Mouse (Mus musculus): ENCODE data around the gene Bmper.

DNA sequence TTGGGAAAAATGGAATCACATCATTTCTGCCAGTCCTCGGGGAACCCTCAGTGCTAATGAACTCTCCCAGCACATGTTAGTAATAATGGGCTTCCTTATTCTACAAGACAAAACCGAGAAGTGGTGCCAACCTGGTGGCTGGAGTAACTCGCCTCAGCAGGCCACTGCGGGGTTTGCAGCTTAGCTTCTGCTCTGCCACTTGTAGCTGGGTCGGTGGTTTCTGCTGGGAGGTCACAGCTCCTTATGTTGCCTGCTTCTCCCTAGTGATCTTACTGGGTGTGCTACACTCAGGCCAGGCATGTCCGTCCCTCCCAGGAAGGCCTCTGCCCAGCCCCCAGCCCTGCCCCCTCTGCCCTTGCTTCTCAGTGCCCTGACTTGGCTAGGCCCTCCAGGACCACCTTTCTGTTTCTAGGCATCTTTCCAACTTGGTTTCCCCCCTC, 155.9 kb downstream of the Bmper start:
- TF ChIP-seq TAL1 (IDR thresholded peaks at IDR 0.05; ENCODE audit: low read length) (no peak), GATA1 (IDR thresholded peaks at IDR 0.05; ENCODE audit: low read length) (no peak)

Measured in erythroblast, embryonic 14.5 days (primary cell).